Mouse (Mus musculus) E14TG2a.4 (cell line): ENCODE data around the gene Poln.

Experiments used
- CTCF ChIP-seq: conservative IDR thresholded peaks from 2 replicates; pipeline ENCODE4 v1.5.1; 2014; ENCODE audit warnings: low read length
- NANOG ChIP-seq: IDR thresholded peaks from 2 replicates; pipeline ENCODE4 v1.6.1; 2014; ENCODE audit warnings: borderline replicate concordance, low read length, mixed read lengths
- POU5F1 ChIP-seq: IDR thresholded peaks from 2 replicates; pipeline ENCODE4 v1.6.1; 2014; ENCODE audit warnings: low read length, borderline replicate concordance

DNA sequence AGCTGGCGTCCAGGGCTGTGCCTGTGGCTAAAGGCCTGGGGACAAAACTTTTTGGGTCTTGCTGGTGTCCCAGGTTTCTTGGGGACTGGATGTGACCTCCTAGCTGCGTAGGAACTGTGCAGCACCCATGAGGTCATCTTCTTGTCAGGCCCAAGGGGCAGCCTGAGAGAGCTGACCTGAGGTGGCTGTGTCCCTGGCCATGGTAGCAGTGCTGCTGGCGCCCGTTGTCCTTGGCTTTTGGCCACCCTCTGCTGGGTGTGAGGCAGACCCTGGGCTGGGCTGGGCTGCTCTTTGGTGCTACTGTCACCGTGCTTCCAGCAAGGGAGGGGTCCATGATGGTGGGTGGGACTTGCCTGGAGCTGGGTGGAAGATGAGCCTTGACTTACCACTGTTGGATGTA lies 164.6 kb downstream of the Poln start:
- TF ChIP-seq CTCF (no peak), POU5F1 (no peak), NANOG (no peak)
